Mouse (Mus musculus) megakaryocyte, embryonic 14.5 days (primary cell): Measurements from ENCODE around the gene Sh3gl2.

Experiments used
- FLI1 ChIP-seq: IDR thresholded peaks from 2 replicates; pipeline ENCODE4 v1.6.1; 2012; ENCODE audit warnings: low read length, inconsistent platforms, mixed read lengths
- GATA1 ChIP-seq: IDR thresholded peaks from 3 replicates; pipeline ENCODE4 v1.6.1; 2012; ENCODE audit warnings: mixed read lengths, low read length, inconsistent platforms, borderline replicate concordance

GRCm38 (mm10) chr4:85325454-85325853, 120.5 kb downstream of the Sh3gl2 start:
- TF ChIP-seq GATA1 (no peak), FLI1 (no peak)
